Mouse (Mus musculus) CH12F3 (cell line): ENCODE data around the gene Narf.

ENCODE experiments used
- in situ Hi-C: fragments of 300-500 bp; cut with MboI; formaldehyde crosslinking; loops from 2 replicates; pipeline ENCODE4 v1.14.3; 2020; ENCODE audit warnings: low sequenced_read_pairs

Narf gene

DNA sequence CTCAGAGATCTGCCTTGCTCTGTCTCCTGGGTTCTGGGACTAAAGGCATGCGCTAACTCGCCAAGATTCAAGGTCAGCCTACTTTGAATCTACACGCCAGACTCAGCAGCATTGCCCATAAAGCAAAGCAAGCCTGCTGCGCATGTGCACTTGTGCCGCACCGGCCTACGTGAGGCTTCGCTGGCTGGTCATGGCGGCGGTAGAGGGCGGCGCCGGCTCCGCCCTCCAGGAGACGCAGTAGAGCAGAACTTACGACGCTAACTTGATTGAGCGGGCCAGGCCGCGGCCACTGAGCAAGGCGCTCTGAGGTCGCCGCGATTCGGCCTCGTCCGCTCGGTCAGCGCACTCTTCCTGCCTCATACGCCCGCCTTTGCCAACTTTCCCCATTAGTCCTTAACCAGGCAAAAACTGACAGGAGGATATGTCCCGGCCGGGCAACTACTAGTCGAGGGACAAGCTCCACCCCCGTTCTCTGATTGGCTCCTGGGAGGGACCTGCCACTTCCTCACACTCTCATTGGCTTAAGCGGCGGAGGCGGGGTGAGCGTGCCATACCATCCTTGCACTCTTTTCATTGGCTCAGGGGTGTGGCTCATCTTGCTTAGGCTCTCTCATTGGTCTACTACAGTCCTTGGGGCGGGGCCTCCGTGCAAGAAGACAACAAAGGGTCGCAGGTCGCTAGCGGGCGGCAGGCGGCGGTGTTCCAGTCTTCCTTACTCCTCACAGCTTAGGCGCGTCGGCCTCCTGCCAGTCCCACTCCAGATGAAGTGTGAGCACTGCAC is at the start of gene Narf:
Gene Narf (plus strand): TSS at position 690 of the 781 bp plus-strand sequence.
- in situ Hi-C loops: no loop called here

DNA sequence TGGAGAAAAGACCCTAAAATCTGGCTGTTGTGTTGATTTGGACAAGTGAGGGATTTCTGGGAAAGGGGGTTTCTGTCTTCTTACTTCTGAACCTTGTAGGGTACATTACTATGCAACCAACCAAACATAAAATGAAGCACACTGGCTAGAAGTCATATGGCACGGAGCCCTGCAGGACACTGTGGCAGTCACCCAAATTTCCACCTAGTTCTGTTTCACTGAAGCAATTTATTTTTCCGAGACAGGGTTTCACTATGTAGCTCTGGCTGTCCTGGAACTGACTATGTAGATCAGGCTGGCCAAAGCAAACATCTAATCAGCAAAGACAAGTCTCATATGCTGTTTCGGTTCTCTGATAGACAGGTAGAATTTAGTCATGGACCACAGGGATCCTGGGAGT is 47.4 kb upstream of the Narf start:
- in situ Hi-C loops: no loop called here

DNA sequence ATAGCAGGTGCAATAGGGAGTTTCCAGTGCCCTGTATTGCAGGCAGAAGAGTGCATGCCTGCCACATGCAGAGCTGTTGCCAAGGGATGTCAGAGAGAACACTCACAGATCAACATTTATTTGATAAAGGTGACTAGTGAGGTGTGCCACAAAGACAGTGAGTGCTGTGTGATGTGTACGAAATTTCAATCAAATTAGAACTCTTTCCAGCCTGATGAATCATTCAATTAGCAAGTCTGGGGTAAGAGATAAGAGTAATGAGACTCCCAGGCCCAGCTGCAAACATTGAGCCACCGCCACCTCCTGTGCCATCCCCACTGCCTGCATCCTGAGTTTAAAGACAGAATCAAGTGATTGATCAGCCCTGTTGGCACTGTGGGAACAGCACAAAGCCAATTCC is 44.3 kb upstream of the Narf start:
- in situ Hi-C loops: no loop called here

DNA sequence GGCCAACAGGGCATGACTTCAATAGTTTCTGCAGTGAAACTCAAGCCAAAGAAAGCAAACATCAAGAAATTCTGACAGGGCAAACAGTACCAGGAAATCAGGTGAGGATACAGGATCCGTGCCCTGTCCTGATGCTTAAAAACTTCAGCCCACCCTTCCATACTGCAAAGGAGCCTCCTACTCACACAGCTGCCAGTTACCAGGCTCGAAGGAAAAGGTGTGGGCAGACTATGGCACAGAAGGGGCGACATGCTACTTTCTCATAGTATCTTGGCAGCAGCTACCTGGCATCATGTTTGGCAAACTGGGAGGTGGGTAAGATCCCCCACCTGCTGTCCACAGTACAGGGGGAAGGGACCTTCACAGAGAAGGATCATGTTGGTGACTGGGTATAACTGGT is 43.6 kb upstream of the Narf start:
- in situ Hi-C loops: no loop called here

DNA sequence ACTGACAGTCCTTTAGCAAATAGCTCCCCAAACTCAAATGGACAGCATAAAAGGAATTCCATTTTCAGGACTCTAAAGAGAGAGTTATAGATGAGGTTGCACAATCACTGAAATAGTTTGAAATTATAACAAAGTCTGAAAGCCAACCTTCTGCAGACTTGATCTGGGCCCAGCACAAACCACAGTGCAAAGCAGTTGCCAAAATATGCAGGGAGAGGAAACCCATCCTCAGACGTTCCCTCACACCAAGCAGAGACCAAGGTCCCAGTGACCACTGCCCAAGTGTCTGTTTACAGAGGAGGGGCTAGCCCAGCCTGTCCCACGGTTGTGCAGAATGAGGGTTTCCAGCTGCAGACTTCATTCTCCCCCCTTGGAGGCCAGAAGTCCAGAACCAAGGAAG is 38.4 kb upstream of the Narf start:
- in situ Hi-C loops: no loop called here

DNA sequence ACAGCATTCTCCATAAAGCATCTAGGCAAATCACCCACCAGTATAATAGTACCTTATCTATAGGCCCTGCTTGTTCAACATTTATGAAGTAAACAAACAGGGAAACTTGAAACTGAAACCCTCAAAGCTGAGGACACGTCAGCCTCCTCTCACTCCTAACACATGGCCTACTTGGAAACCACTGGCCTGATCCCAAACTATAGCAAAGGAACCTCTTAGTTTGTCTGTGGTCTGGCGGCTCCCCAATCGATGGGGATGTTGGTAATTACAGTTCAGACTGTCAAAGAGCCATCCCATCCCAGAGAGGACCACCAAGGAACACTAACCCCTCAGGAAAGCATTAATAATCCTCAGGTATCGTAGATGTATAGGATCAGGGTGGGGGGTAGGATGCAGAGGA is 37.2 kb upstream of the Narf start:
- in situ Hi-C loops: no loop called here

DNA sequence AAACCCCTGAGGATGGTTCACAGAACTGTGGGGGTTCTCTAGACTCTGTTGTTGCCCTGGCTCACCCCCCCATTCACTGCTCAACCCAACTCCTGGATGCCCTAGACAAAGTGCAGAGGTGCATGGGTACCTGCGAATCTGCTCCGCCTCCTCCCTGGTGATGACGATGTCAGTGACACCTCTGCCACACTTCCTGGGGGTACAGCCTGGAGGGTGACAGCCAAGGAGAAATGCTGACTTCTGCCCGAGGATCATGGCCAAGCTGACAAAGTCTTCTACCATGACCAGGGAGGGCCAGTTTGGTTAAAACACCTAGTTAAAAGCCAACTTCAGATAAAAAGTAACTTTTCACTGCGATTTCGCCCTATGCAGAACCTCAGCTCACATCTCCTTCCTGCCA is 36.3 kb upstream of the Narf start:
- in situ Hi-C loops: no loop called here

DNA sequence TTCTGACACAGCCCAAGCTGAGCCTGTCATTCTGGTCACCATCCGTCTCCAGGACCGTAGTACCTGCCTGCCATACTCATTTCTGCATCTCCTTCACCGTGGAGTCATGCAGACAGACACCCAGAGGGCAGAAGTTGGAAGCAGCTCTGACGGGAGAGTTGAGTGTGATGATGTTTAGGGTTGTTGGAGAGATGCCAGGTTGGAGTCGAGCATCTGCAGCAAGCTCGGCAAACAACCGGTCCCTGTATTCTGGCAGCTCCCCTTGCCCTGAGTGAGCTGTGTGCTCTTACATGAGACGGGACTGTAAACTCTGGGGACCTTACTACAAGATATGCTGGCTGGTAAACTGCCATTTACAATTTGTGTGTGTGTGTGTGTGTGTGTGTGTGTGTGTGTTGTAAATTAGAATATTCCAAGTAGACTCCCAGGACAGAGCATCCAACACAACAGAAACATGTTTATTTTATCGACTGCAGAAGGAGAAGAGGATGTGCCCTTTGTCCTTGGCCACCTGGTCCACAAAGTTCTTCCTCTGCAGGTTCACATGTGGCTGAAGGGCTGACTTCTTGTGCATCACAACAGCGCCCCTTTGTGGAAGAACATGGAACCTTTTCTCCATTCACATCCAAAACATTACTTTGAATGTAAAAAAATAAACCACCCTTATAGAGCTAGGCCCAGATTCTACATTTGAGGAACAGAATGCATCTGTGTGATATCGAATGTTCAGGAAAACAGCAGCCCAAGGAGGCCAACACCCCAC is 35.4 kb upstream of the Narf start:
- in situ Hi-C loops: no loop called here

DNA sequence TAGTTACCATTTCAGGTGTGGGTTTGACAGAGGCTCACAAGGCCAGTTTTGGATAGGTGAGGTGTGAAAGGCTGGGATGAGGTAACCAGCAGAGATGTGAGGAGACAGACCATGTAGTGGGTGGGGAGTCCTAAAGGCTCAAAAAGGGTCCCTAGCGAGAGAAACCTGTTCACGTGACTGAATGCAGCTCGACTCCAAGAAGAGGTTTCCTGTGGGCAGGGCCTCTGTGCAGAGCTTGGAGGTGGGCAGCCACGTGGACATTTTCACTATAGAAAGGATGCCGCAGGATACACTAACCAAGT is 33.2 kb upstream of the Narf start:
- in situ Hi-C loops: no loop called here

DNA sequence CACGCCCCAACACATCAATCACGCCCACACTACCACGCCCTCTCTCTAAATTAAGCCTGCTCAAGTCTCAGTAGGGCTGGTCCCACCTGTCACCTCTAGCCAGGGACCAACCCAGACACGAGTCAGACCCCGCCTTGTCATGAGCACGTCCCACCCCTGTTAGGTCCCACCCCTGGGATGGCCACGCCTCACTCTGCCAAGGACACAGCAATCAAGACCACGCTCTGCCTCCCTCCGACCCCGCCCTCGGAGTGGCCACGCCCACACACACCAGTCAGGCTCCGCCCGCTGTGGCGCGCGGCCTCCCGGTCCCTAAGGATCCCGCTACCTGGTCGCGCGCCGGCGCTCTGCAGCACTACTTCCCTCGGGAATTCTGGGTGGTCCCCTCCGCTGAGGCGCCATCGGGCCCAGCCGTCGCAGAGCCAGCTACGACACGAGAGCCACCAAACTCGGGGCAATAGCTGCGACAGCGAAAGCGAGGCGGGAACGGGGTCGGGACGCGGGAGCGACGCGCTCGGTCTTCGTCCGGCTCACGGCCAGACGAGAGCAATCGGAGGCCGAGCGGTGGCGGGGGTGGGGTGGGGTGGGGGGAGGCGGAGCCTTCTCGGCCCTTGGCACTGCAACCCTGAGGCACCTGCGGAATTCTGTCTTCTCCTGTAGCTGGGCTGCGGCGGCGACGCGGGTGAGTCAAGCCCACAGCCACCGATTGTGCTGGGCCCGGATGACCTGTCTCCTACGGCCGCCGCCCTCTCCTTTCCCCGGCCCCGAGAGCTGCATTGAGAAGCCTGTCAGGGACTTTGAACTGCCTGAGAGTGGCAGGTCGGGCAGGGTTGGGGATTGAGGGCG is 32.7 kb upstream of the Narf start, which contains the start of the genes Hexdc and Ogfod3:
Gene Hexdc (plus strand): TSS at position 273 of the 846 bp plus-strand sequence.
Gene Ogfod3 (minus strand): TSS at position 551 of the 846 bp plus-strand sequence.
- in situ Hi-C loops: no loop called here

DNA sequence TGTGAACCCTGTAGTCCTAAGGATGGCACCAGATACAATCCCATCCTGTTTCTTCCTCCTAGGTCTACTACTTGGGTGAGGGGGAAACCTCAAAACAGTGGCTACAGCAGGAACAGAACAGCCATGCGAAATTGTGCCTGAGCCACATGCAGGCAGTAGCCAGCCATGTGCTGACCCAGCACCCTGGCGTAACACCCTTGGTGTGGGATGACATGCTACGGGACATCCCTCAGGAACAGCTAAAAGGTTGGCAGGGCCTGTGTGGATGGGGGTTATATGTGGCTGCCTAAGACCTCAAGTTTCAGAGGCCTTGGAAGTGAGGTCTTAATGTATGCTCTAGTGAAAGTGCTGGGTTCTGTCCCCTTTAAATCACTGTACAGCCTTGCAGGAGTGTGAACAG is 20.2 kb upstream of the Narf start:
- in situ Hi-C loops: no loop called here

DNA sequence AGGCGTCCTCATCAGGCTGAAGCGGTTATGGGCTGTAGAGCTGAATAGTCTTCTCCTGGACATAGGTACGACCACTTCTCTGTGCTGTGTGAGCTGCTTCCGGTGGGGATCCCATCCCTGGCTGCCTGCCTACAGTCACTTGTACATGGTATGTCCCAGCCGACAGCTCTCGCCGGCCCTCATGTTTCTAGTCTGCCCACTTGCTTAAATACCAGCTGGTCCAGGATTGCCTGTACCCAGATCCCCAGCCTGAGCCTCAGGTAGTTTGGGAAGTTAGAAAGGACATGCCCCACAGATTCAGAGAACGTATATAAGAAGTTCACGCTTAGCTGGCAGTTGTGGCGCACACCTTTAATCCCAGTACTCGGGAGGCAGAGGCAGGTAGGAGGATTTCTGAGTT is 17.3 kb upstream of the Narf start:
- in situ Hi-C loops: no loop called here

DNA sequence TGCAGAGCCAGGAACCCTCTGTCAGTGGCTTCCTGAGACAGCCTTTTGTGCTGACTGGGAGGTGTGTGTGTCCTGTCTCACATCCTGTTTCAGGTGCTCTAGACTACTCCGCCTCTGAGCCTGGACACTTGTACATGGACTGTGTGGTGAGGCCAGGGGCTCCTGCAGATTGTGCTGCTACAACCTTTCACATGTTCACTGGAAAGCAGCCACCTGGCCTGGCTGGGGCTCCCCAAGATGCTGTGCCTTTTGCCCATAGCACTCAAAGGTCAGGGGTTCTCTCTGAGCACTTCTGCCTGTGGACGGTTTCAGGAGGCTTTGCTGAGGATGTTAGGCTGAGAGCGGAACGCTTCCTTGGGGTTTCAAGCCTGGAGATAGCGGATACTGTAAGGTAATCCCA is 16.3 kb upstream of the Narf start:
- in situ Hi-C loops: no loop called here

DNA sequence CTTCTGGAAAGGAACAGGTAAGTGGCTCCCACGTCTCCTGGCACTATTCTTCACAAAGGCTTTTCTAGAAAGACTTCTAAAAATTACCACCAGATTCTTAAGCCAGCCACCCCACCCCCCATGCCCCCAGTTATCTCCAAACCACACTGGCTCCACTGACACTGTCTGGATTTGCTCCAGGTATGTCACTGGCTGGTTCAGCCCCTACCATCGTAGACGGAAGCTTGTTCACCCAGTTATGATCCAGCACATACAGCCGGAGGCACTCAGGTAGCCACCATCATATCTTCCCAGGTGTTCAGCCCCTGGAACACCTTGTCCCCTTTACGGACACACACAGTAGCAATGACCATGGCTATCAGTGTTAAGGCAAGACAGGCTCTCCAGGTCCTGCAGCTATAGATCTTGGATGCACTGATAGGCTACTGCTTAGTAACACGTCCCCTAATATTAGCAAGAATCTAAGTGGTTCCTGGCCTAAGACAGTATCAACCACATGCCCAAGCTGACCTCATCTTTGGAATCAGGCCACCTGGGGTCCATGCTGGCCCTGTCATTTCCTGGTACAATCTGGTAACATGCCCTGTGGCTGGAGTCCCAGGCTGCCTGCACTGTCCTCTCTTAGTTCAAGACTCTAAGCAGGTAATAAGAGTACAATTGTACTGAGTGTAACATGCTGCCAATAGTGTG is 15.6 kb upstream of the Narf start:
- in situ Hi-C loops: no loop called here

DNA sequence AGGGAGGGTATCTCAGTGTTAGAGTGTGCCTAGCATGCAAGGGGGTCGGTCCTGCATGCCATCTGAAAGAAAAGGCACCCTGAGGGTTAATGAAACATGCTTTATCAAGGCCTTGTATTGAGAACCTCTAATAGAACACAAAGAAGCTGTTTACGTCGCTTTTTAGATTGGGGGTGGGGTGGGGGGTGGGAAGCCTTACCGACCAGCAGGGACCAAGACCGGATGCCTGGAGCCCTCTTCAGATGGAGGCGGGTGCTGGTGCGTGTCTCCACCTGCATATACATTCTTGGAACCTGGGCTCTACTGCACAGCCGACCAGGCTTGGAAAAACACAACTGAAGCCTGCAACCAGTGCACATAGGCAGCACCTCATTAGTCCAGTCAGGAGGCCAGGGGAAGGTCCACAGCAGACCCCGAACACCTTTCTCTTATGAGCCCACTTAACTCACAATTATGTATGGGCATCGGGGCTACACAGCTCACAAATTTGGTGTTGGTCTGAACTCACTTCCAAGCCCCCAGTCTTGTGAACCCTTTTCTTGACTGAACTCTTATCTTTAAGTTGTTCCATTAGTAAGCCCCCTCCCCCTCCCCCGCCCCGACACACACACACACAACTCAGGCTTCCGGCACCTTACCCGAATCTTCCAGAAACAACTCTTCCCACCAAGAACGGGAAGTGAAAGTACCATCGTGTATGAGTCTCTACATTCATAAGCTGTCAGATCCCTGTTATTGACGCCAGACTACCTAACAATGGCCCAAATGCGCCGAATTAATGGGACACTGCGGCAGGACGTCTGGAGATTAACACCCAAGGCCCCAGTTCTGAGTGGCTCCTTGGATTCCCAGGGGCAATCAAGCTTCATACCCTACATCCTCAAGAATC is 8.7 kb upstream of the Narf start:
- in situ Hi-C loops: no loop called here

DNA sequence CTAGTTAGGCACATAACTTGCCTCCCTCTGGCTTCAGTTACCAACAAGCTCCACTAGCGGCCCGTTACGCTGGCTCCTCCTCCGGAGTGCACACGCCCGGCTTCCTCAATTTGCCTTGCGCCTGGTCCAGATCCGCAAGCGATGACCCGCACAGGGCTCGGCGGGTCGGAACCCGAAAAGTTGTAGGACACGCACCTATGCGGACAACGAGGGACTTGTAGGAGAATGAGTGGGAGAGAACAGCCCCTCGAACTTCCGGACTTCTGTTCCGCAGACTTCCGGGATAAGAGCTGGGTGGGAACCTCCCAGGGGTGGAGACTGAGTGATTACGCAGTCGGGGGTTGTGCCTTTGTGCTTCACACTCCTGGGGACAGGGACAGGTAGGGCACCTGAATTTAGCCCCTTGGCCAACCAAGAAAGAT is 8.0 kb upstream of the Narf start, which contains the start of gene Cybc1:
Gene Cybc1 (minus strand): TSS at position 305 of the 422 bp plus-strand sequence.
- in situ Hi-C loops: no loop called here

DNA sequence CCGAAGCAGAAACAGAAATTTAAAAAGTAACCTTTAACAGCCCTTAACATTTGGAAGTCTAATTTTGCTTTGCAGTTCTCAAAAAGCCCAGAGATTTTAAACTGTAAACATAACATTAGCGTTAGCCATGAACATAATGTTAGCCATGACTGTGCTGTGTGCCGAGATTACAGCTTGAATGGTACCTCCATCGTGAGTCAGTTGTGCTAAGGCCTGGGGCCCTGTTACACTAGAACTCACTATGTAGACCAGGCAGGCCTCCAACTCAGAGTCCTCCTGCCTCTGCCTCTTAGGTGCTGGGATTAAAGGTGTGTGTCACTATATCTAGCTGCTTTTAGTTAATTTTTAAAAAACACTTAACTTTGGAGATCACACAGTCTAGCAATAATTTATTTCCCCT is 5.9 kb upstream of the Narf start:
- in situ Hi-C loops: no loop called here

DNA sequence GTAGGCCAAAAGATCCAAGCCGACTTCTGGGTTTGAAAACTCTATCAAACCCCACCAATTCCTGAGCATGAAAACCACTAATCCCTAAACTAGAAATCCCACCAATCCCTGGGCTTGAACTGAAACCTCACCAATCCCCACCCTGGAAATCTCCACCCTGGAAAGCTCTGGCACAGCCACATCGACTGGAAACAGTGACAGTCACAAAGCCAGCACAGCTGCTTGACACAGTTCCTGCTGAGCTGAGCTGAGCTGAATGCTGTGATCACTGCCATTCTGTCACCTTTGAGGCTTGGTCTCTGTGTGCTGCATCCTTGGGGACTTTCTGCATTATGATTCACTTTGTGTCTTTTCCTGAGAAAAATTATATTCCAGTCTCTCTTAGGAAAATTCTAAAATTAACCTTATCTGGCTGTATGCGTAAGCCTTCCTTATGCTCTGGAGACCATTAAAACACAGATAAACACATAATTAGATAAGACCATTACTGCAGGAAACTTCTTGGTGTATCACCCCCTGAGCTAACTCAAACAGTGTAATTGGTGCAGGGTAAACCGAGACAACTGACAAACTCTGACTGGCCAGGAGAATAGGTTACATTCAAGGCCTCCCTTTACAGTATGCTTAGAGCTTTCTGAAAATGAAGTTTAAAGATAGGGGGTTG is 5.3 kb upstream of the Narf start:
- in situ Hi-C loops: no loop called here

DNA sequence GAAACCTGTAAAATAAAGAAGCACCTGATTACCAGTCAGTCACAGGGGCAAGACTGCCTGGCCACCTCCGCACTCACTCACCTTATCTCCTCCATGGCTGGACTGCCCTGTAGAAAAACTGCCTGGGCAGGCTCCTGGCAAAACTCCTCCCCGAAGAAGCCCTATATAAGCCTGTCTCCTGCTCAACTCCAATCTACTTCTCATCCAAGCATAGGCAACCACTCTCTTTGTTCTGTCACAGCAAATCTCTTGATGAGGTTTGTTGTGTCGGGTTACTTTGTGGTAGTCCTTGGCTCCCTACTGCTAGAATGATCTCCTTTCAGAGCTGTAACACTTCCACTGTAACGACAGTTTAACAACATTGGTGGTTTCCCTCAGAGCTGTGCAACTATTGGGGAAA is 4.3 kb upstream of the Narf start:
- in situ Hi-C loops: no loop called here
